Mouse (Mus musculus) neural tube, embryonic 14.5 days (tissue): Measurements from ENCODE around the gene 3110082I17Rik. TPM values are rescaled to one million over a fixed set of nuclear protein-coding genes. Genes with fewer than 3 reads are reported as not detected.

ENCODE experiments used
- ATAC-seq: fragments of 200-750 bp; cut with Nextera tagmentation; 2 replicates; pipeline ENCODE4 v1.8.0; 2017; ENCODE audit warnings: low read depth, mild to moderate bottlenecking, moderate TSS enrichment, moderate library complexity
- H3K27ac ChIP-seq: fragments of 300-500 bp; sonication (generic); 2 replicates; pipeline ENCODE4 v1.5.1; 2014; ENCODE audit warnings: low read depth, mild to moderate bottlenecking, control low read depth, low read length, moderate library complexity, mixed read lengths
- H3K27me3 ChIP-seq: fragments of 300-500 bp; sonication (generic); 2 replicates; pipeline ENCODE4 v1.6.1; 2014; ENCODE audit warnings: low read length; ENCODE audit not compliant: control insufficient read depth, insufficient read depth
- H3K36me3 ChIP-seq: fragments of 300-500 bp; sonication (generic); 2 replicates; pipeline ENCODE4 v1.6.1; 2014; ENCODE audit warnings: low read length, mixed read lengths; ENCODE audit not compliant: control insufficient read depth, insufficient read depth
- H3K4me1 ChIP-seq: fragments of 300-500 bp; sonication (generic); 2 replicates; pipeline ENCODE4 v1.6.1; 2014; ENCODE audit warnings: low read length; ENCODE audit not compliant: control insufficient read depth, insufficient read depth
- H3K4me2 ChIP-seq: fragments of 300-500 bp; sonication (generic); 2 replicates; pipeline ENCODE4 v1.6.1; 2014; ENCODE audit warnings: mild to moderate bottlenecking, low read depth, low read length, control low read depth
- H3K4me3 ChIP-seq: fragments of 300-500 bp; sonication (generic); 2 replicates; pipeline ENCODE4 v1.5.1; 2014; ENCODE audit warnings: low read depth, low read length, control low read depth, mixed read lengths
- H3K9ac ChIP-seq: fragments of 300-500 bp; sonication (generic); replicated peaks from 2 replicates; pipeline ENCODE4 v1.6.1; 2014; ENCODE audit warnings: low read depth, mild to moderate bottlenecking, control low read depth, low read length, mixed read lengths
- H3K9me3 ChIP-seq: fragments of 300-500 bp; sonication (generic); 2 replicates; pipeline ENCODE4 v1.6.1; 2016; ENCODE audit warnings: low read length; ENCODE audit not compliant: control insufficient read depth
- WGBS: fragments of 180-500 bp; shearing (Covaris S2); extraction: QIAGEN DNeasy Blood & Tissue Kit; methylation state at CpG from one replicate; pipeline ENCODE4 v1.1.7; 2014; 5-methylcytosine and 5-hydroxymethylcytosine counted together
- polyA plus RNA-seq: library from polyadenylated mRNA; unstranded; fragments of >200 nt; fragmentation: Nextera tagmentation; extraction: Ambion mirVana; gene quantifications from 2 replicates; pipeline ENCODE4 v1.2.1, GENCODE M21; 2014

3110082I17Rik gene
- polyA plus RNA-seq, 1 experiment from 2014 or later = 11.7 TPM

- no peaks in the 10 kb centered on the region for H3K27me3 ChIP-seq
- H3K9me3 ChIP-seq = no peaks in the 10 kb centered on the region
- H3K4me3 ChIP-seq = no peak overlapping the region
- no peak for ATAC-seq
- no peak overlapping the region for H3K9ac ChIP-seq
- 30% methylated on average over 2 of the region's 2 CpGs for WGBS
- H3K36me3 ChIP-seq = no peaks in the 10 kb centered on the region
- H3K4me2 ChIP-seq = no peak overlapping the region
- peak overlapping the region; percentile 81 for H3K27ac ChIP-seq
- peaks cover 22% of the 10 kb centered on the region for H3K4me1 ChIP-seq
These were observed 42.2 kb downstream of the 3110082I17Rik start for GRCm38 (mm10) chr5:139418110-139418509.

- no peaks in the 10 kb centered on the region for H3K36me3 ChIP-seq
- no peak overlapping the region for H3K27ac ChIP-seq
- H3K27me3 ChIP-seq = no peaks in the 10 kb centered on the region
- no peak overlapping the region for H3K9ac ChIP-seq
- WGBS = 94% methylated on average over 3 of the region's 3 CpGs
- no peak overlapping the region for H3K4me2 ChIP-seq
- no peak for ATAC-seq
- peaks cover 16% of the 10 kb centered on the region for H3K4me1 ChIP-seq
- H3K4me3 ChIP-seq = no peak overlapping the region
- no peaks in the 10 kb centered on the region for H3K9me3 ChIP-seq
These were observed 42.8 kb downstream of the 3110082I17Rik start for GRCm38 (mm10) chr5:139417480-139417879.

GRCm38 (mm10) chr5:139416942-139417341 lies 43.4 kb downstream of the 3110082I17Rik start:
- Histone ChIP-seq H3K9me3 (no peaks in the 10 kb centered on the region), H3K27ac (no peak overlapping the region), H3K4me3 (no peak overlapping the region), H3K4me1 (peaks cover 16% of the 10 kb centered on the region), H3K36me3 (no peaks in the 10 kb centered on the region), H3K9ac (no peak overlapping the region), H3K4me2 (no peak overlapping the region), H3K27me3 (no peaks in the 10 kb centered on the region)
- 92% methylated on average over 4 of the region's 4 CpGs for WGBS
- ATAC-seq = no peak

- no peak overlapping the region for H3K27ac ChIP-seq
- ATAC-seq = no peak
- H3K4me2 ChIP-seq = no peak overlapping the region
- H3K9me3 ChIP-seq = no peaks in the 10 kb centered on the region
- H3K4me3 ChIP-seq = no peak overlapping the region
- no peaks in the 10 kb centered on the region for H3K27me3 ChIP-seq
- 88% methylated on average over 5 of the region's 5 CpGs for WGBS
- no peak overlapping the region for H3K9ac ChIP-seq
- H3K4me1 ChIP-seq = peaks cover 14% of the 10 kb centered on the region
- H3K36me3 ChIP-seq = no peaks in the 10 kb centered on the region
These were observed 45.3 kb downstream of the 3110082I17Rik start for GRCm38 (mm10) chr5:139415001-139415400.

- H3K4me2 ChIP-seq = no peak overlapping the region
- H3K36me3 ChIP-seq = no peaks in the 10 kb centered on the region
- no peaks in the 10 kb centered on the region for H3K27me3 ChIP-seq
- no peak for ATAC-seq
- no peak overlapping the region for H3K4me3 ChIP-seq
- H3K27ac ChIP-seq = no peak overlapping the region
- H3K9ac ChIP-seq = no peak overlapping the region
- H3K4me1 ChIP-seq = peaks cover 4% of the 10 kb centered on the region
- 49% methylated on average over 4 of the region's 4 CpGs for WGBS
- no peaks in the 10 kb centered on the region for H3K9me3 ChIP-seq
These were observed 46.8 kb downstream of the 3110082I17Rik start for GRCm38 (mm10) chr5:139413545-139413944.

- no peak for ATAC-seq
- 68% methylated on average over 15 of the region's 15 CpGs for WGBS
- H3K4me2 ChIP-seq = no peak overlapping the region
These were observed 48.5 kb downstream of the 3110082I17Rik start for GRCm38 (mm10) chr5:139411665-139412314.

GRCm38 (mm10) chr5:139411117-139411516 lies 49.2 kb downstream of the 3110082I17Rik start:
- Histone ChIP-seq H3K9ac (no peak overlapping the region), H3K4me2 (no peak overlapping the region), H3K27ac (no peak overlapping the region), H3K4me3 (no peak overlapping the region), H3K27me3 (no peaks in the 10 kb centered on the region), H3K36me3 (no peaks in the 10 kb centered on the region), H3K4me1 (no peaks in the 10 kb centered on the region), H3K9me3 (no peaks in the 10 kb centered on the region)
- no peak for ATAC-seq
- 95% methylated on average over 6 of the region's 6 CpGs for WGBS

More at GRCm38 (mm10) chr5:139411665-139412314, 48.5 kb downstream of the 3110082I17Rik start:
- H3K9me3 ChIP-seq = no peaks in the 10 kb centered on the region
- H3K9ac ChIP-seq = no peak overlapping the region
- H3K36me3 ChIP-seq = no peaks in the 10 kb centered on the region
- H3K4me1 ChIP-seq = no peaks in the 10 kb centered on the region
- no peaks in the 10 kb centered on the region for H3K27me3 ChIP-seq
- H3K4me3 ChIP-seq = no peak overlapping the region
- no peak overlapping the region for H3K27ac ChIP-seq

- Histone ChIP-seq H3K9me3 (no peaks in the 10 kb centered on the region), H3K4me2 (no peak overlapping the region), H3K4me3 (no peak overlapping the region), H3K4me1 (no peaks in the 10 kb centered on the region), H3K27me3 (no peaks in the 10 kb centered on the region), H3K9ac (no peak overlapping the region), H3K27ac (no peak overlapping the region), H3K36me3 (no peaks in the 10 kb centered on the region)
- no peak for ATAC-seq
- WGBS = 98% methylated on average over 4 of the region's 4 CpGs
These were observed 50.3 kb downstream of the 3110082I17Rik start for GRCm38 (mm10) chr5:139410056-139410455.

GRCm38 (mm10) chr5:139409412-139409811 lies 50.9 kb downstream of the 3110082I17Rik start:
- Histone ChIP-seq H3K9me3 (no peaks in the 10 kb centered on the region), H3K27me3 (no peaks in the 10 kb centered on the region), H3K4me1 (no peaks in the 10 kb centered on the region), H3K4me3 (no peak overlapping the region), H3K9ac (no peak overlapping the region), H3K27ac (no peak overlapping the region), H3K36me3 (no peaks in the 10 kb centered on the region), H3K4me2 (no peak overlapping the region)
- 83% methylated on average over 12 of the region's 12 CpGs for WGBS
- no peak for ATAC-seq
